Mouse (Mus musculus) neural tube, embryonic 12.5 days (tissue): ENCODE data around the gene Gm28048. TPM values are rescaled to one million over a fixed set of nuclear protein-coding genes. Genes with fewer than 3 reads are reported as not detected.

Source experiments
- ATAC-seq: fragments of 200-750 bp; cut with Nextera tagmentation; 2 replicates; pipeline ENCODE4 v1.8.0; 2017; ENCODE audit warnings: low read depth, mild to moderate bottlenecking, moderate TSS enrichment, moderate library complexity; ENCODE audit not compliant: low FRiP score
- H3K27ac ChIP-seq: fragments of 300-500 bp; sonication (generic); 2 replicates; pipeline ENCODE4 v1.5.1; 2016
- H3K27me3 ChIP-seq: fragments of 300-500 bp; sonication (generic); replicated peaks from 2 replicates; pipeline ENCODE4 v1.6.1; 2016; ENCODE audit warnings: mild to moderate bottlenecking
- H3K36me3 ChIP-seq: fragments of 300-500 bp; sonication (generic); 2 replicates; pipeline ENCODE4 v1.6.1; 2016; ENCODE audit warnings: mild to moderate bottlenecking
- H3K4me1 ChIP-seq: fragments of 300-500 bp; sonication (generic); 2 replicates; pipeline ENCODE4 v1.6.1; 2016
- H3K4me2 ChIP-seq: fragments of 300-500 bp; sonication (generic); replicated peaks from 2 replicates; pipeline ENCODE4 v1.6.1; 2016; ENCODE audit warnings: mild to moderate bottlenecking
- H3K4me3 ChIP-seq: fragments of 300-500 bp; sonication (generic); 2 replicates; pipeline ENCODE4 v1.5.1; 2016
- H3K9ac ChIP-seq: fragments of 300-500 bp; sonication (generic); 2 replicates; pipeline ENCODE4 v1.6.1; 2016; ENCODE audit warnings: mild to moderate bottlenecking
- H3K9me3 ChIP-seq: fragments of 300-500 bp; sonication (generic); 2 replicates; pipeline ENCODE4 v1.6.1; 2016; ENCODE audit warnings: mild to moderate bottlenecking
- WGBS: fragments of 180-500 bp; shearing (Covaris S2); methylation state at CpG from one replicate; pipeline ENCODE4 v1.1.7; 2016; 5-methylcytosine and 5-hydroxymethylcytosine counted together
- polyA plus RNA-seq: library from polyadenylated mRNA; unstranded; fragments of >200 nt; fragmentation: Nextera tagmentation; extraction: Ambion mirVana; gene quantifications from 2 replicates; pipeline ENCODE4 v1.2.1, GENCODE M21; 2016

The Gm28048 gene
- polyA plus RNA-seq, 1 experiment from 2014 or later = 6.2 TPM

- WGBS = 82% methylated on average over 4 of the region's 4 CpGs
- no peak overlapping the region for H3K9ac ChIP-seq
- ATAC-seq = no peak
- no peaks in the 10 kb centered on the region for H3K4me1 ChIP-seq
- 0 out of 2 replicates have a peak, but pooled peaks cover 11% of the 10 kb centered on the region for H3K9me3 ChIP-seq
- no peak overlapping the region for H3K4me3 ChIP-seq
- no peaks in the 10 kb centered on the region for H3K27me3 ChIP-seq
- H3K36me3 ChIP-seq = peaks cover 6% of the 10 kb centered on the region
- no peak overlapping the region for H3K27ac ChIP-seq
- no peak overlapping the region for H3K4me2 ChIP-seq
These were observed 16.4 kb downstream of the Gm28048 start for GRCm38 (mm10) chr11:22965503-22965902.

GRCm38 (mm10) chr11:22964401-22964800, 17.5 kb downstream of the Gm28048 start:
- Histone ChIP-seq H3K27me3 (no peaks in the 10 kb centered on the region), H3K4me3 (no peak overlapping the region), H3K9ac (no peak overlapping the region), H3K9me3 (0 out of 2 replicates have a peak, but pooled peaks cover 11% of the 10 kb centered on the region), H3K27ac (no peak overlapping the region), H3K4me1 (no peaks in the 10 kb centered on the region), H3K36me3 (peaks cover 6% of the 10 kb centered on the region), H3K4me2 (no peak overlapping the region)
- ATAC-seq = no peak
- 74% methylated on average over 4 of the region's 4 CpGs for WGBS

- H3K27me3 ChIP-seq = no peaks in the 10 kb centered on the region
- no peaks in the 10 kb centered on the region for H3K4me1 ChIP-seq
- 91% methylated on average over 1 of the region's 1 CpGs for WGBS
- no peak overlapping the region for H3K4me3 ChIP-seq
- no peak for ATAC-seq
- H3K27ac ChIP-seq = no peak overlapping the region
- H3K9ac ChIP-seq = no peak overlapping the region
- 0 out of 2 replicates have a peak, but pooled peaks cover 7% of the 10 kb centered on the region for H3K9me3 ChIP-seq
- no peak overlapping the region for H3K4me2 ChIP-seq
- H3K36me3 ChIP-seq = peaks cover 6% of the 10 kb centered on the region
These were observed 19.8 kb downstream of the Gm28048 start for GRCm38 (mm10) chr11:22962101-22962500.

- no peaks in the 10 kb centered on the region for H3K9me3 ChIP-seq
- no peaks in the 10 kb centered on the region for H3K4me1 ChIP-seq
- no peak overlapping the region for H3K27ac ChIP-seq
- no peak overlapping the region for H3K9ac ChIP-seq
- H3K4me2 ChIP-seq = no peak overlapping the region
- no peaks in the 10 kb centered on the region for H3K27me3 ChIP-seq
- ATAC-seq = no peak
- 88% methylated on average over 4 of the region's 4 CpGs for WGBS
- no peak overlapping the region for H3K4me3 ChIP-seq
- peaks cover 2% of the 10 kb centered on the region; the same call in 1 of the 2 replicates for H3K36me3 ChIP-seq
These were observed 24.0 kb downstream of the Gm28048 start for GRCm38 (mm10) chr11:22957791-22958374.

- no peak overlapping the region for H3K9ac ChIP-seq
- H3K27me3 ChIP-seq = no peaks in the 10 kb centered on the region
- H3K4me1 ChIP-seq = no peaks in the 10 kb centered on the region
- H3K4me3 ChIP-seq = no peak overlapping the region
- no peak overlapping the region for H3K4me2 ChIP-seq
- no peak for ATAC-seq
- peaks cover 2% of the 10 kb centered on the region; the same call in 1 of the 2 replicates for H3K36me3 ChIP-seq
- no peak overlapping the region for H3K27ac ChIP-seq
- WGBS = 80% methylated on average over 4 of the region's 4 CpGs
- no peaks in the 10 kb centered on the region for H3K9me3 ChIP-seq
These were observed 25.1 kb downstream of the Gm28048 start for GRCm38 (mm10) chr11:22956830-22957229.

GRCm38 (mm10) chr11:22956346-22956745, 25.5 kb downstream of the Gm28048 start:
- no peak for ATAC-seq

GRCm38 (mm10) chr11:22952668-22953067, 29.2 kb downstream of the Gm28048 start:
- no peaks in the 10 kb centered on the region for H3K27me3 ChIP-seq
- no peaks in the 10 kb centered on the region for H3K4me1 ChIP-seq
- H3K36me3 ChIP-seq = peaks cover 2% of the 10 kb centered on the region; the same call in 1 of the 2 replicates
- WGBS = 92% methylated on average over 7 of the region's 7 CpGs
- no peaks in the 10 kb centered on the region for H3K9me3 ChIP-seq
- H3K9ac ChIP-seq = no peak overlapping the region
- no peak for ATAC-seq
- no peak overlapping the region for H3K27ac ChIP-seq
- no peak overlapping the region for H3K4me3 ChIP-seq
- no peak overlapping the region for H3K4me2 ChIP-seq

More at GRCm38 (mm10) chr11:22956346-22956745, 25.5 kb downstream of the Gm28048 start:
- no peaks in the 10 kb centered on the region for H3K27me3 ChIP-seq
- H3K27ac ChIP-seq = no peak overlapping the region
- WGBS = 96% methylated on average over 6 of the region's 6 CpGs
- no peaks in the 10 kb centered on the region for H3K9me3 ChIP-seq
- no peak overlapping the region for H3K4me2 ChIP-seq
- H3K4me3 ChIP-seq = no peak overlapping the region
- H3K4me1 ChIP-seq = no peaks in the 10 kb centered on the region
- H3K36me3 ChIP-seq = peaks cover 2% of the 10 kb centered on the region; the same call in 1 of the 2 replicates
- no peak overlapping the region for H3K9ac ChIP-seq

- WGBS = 94% methylated on average over 6 of the region's 6 CpGs
- no peak overlapping the region for H3K27ac ChIP-seq
- H3K36me3 ChIP-seq = peaks cover 2% of the 10 kb centered on the region; the same call in 1 of the 2 replicates
- H3K4me2 ChIP-seq = no peak overlapping the region
- no peak for ATAC-seq
- H3K9me3 ChIP-seq = no peaks in the 10 kb centered on the region
- H3K4me3 ChIP-seq = no peak overlapping the region
- H3K4me1 ChIP-seq = no peaks in the 10 kb centered on the region
- H3K27me3 ChIP-seq = no peaks in the 10 kb centered on the region
- no peak overlapping the region for H3K9ac ChIP-seq
These were observed 31.8 kb downstream of the Gm28048 start for GRCm38 (mm10) chr11:22950131-22950530.

GRCm38 (mm10) chr11:22949101-22949500, 32.8 kb downstream of the Gm28048 start:
- no peak for ATAC-seq
- no peaks in the 10 kb centered on the region for H3K27me3 ChIP-seq
- no peaks in the 10 kb centered on the region; the same call in 1 of the 2 replicates for H3K36me3 ChIP-seq
- no peak overlapping the region for H3K4me2 ChIP-seq
- no peak overlapping the region for H3K27ac ChIP-seq
- no peaks in the 10 kb centered on the region for H3K9me3 ChIP-seq
- WGBS = 83% methylated on average over 1 of the region's 1 CpGs
- H3K4me3 ChIP-seq = no peak overlapping the region
- no peaks in the 10 kb centered on the region for H3K4me1 ChIP-seq
- no peak overlapping the region for H3K9ac ChIP-seq

GRCm38 (mm10) chr11:22938983-22939382, 42.9 kb downstream of the Gm28048 start:
- H3K9me3 ChIP-seq = no peaks in the 10 kb centered on the region
- no peak overlapping the region for H3K9ac ChIP-seq
- ATAC-seq = no peak
- H3K36me3 ChIP-seq = no peaks in the 10 kb centered on the region
- no peak overlapping the region for H3K4me3 ChIP-seq
- 0 out of 2 replicates have a peak, but pooled peaks cover 6% of the 10 kb centered on the region for H3K4me1 ChIP-seq
- no peaks in the 10 kb centered on the region for H3K27me3 ChIP-seq
- no peak overlapping the region for H3K27ac ChIP-seq
- no peak overlapping the region for H3K4me2 ChIP-seq
- 78% methylated on average over 2 of the region's 2 CpGs for WGBS

- no peak for ATAC-seq
- 97% methylated on average over 4 of the region's 4 CpGs for WGBS
- no peak overlapping the region for H3K9ac ChIP-seq
- H3K36me3 ChIP-seq = no peaks in the 10 kb centered on the region
- no peaks in the 10 kb centered on the region for H3K9me3 ChIP-seq
- H3K4me1 ChIP-seq = 0 out of 2 replicates have a peak, but pooled peaks cover 6% of the 10 kb centered on the region
- no peak overlapping the region for H3K4me3 ChIP-seq
- no peak overlapping the region for H3K27ac ChIP-seq
- no peaks in the 10 kb centered on the region for H3K27me3 ChIP-seq
- no peak overlapping the region for H3K4me2 ChIP-seq
These were observed 44.1 kb downstream of the Gm28048 start for GRCm38 (mm10) chr11:22937716-22938316.

GRCm38 (mm10) chr11:22936446-22937125, 45.3 kb downstream of the Gm28048 start:
- Histone ChIP-seq H3K4me1 (0 out of 2 replicates have a peak, but pooled peaks cover 6% of the 10 kb centered on the region), H3K36me3 (no peaks in the 10 kb centered on the region), H3K9me3 (no peaks in the 10 kb centered on the region), H3K9ac (no peak overlapping the region), H3K4me3 (no peak overlapping the region), H3K27me3 (no peaks in the 10 kb centered on the region), H3K4me2 (no peak overlapping the region), H3K27ac (no peak overlapping the region)
- WGBS = 60% methylated on average over 5 of the region's 5 CpGs
- no peak for ATAC-seq
